8 mouse cellular contexts compared by ENCODE assay signal in genomic region chr17:27056812-27057516, GRCm38 (mm10). TPM values are rescaled to one million over a fixed set of nuclear protein-coding genes. Genes with fewer than 3 reads are reported as not detected.
DNase-seq lines count a peak whose midpoint lies in the region; ATAC-seq lines count a peak whose summit lies in the region.

Gene Itpr3 (plus strand): TSS chr17:27057304.

- H3K9ac ChIP-seq in lung, embryonic 15.5 days: peak within 1 kb of the TSS; percentile 65

- WGBS in lung, embryonic 15.5 days: under 1% methylated on average over 65 of the region's 66 CpGs

- peaks cover 38% of the 10 kb centered on the region for H3K27me3 ChIP-seq in erythroblast, embryonic 14.5 days (ENCODE audit: control insufficient read depth)
- H3K27me3 ChIP-seq in lung, embryonic 15.5 days: peaks cover 8% of the 10 kb centered on the region; the same call in 1 of the 2 replicates

- peaks cover 9% of the 10 kb centered on the region for H3K4me1 ChIP-seq in erythroblast, embryonic 14.5 days (ENCODE audit: control insufficient read depth)
- peaks cover 33% of the 10 kb centered on the region for H3K4me1 ChIP-seq in lung, embryonic 15.5 days

- H3K4me2 ChIP-seq in lung, embryonic 15.5 days: peak within 1 kb of the TSS; percentile 92

- no peak for ATAC-seq in erythroblast, adult 5-6 weeks (replicated peaks; ENCODE audit: low FRiP score, poor library complexity, severe bottlenecking)
- peak; percentile 72 for ATAC-seq in lung, embryonic 15.5 days (ENCODE audit: borderline replicate concordance, extremely low read depth, low FRiP score, low TSS enrichment)

- H3K27ac ChIP-seq in lung, embryonic 15.5 days: peak within 1 kb of the TSS; percentile 91

- peaks cover 3% of the 10 kb centered on the region; the same call in 1 of the 2 replicates for H3K9me3 ChIP-seq in erythroblast, embryonic 14.5 days (ENCODE audit: control insufficient read depth, low read length)
- H3K9me3 ChIP-seq in lung, embryonic 15.5 days: no peaks in the 10 kb centered on the region

- no peaks in the 10 kb centered on the region for H3K36me3 ChIP-seq in erythroblast, embryonic 14.5 days (ENCODE audit: control insufficient read depth)
- H3K36me3 ChIP-seq in lung, embryonic 15.5 days: no peaks in the 10 kb centered on the region

- H3K4me3 ChIP-seq in erythroblast, embryonic 14.5 days (replicated peaks): peak within 1 kb of the TSS; percentile 57
- H3K4me3 ChIP-seq in lung, embryonic 15.5 days: peak within 1 kb of the TSS; percentile 57

- peak; percentile 53 to 71 for DNase-seq in cerebellum, postnatal 36 days
- DNase-seq in heart, adult 11 months: peak; percentile 99
- peak; percentile 71 for DNase-seq in kidney, adult 11 months
- peak; percentile 69 for DNase-seq in ovary, adult 18-20 months (ENCODE audit: low spot score)
- DNase-seq in urinary bladder, postnatal 25 days (ENCODE audit: low spot score): peak; percentile 67

RNA-seq across cellular contexts. Expression of gene Itpr3, which starts in this region (rescaled TPM):
- 0.02 and 0.04 TPM in 2 replicates for polyA plus RNA-seq in erythroblast, embryonic 14.5 days (2012)
- total RNA-seq in erythroblast, adult 5-6 weeks (2015; ENCODE audit: low replicate concordance): 0.42 and 1.2 TPM in 2 replicates
- 1.1 and 1.4 TPM in 2 replicates for total RNA-seq in erythroblast, adult 5-6 weeks (2017; ENCODE audit: low replicate concordance)
- 4.7 and 4.9 TPM in 2 replicates for polyA plus RNA-seq in lung, embryonic 15.5 days (2015; fragmentation: Nextera tagmentation; extraction: Ambion mirVana)
